Mouse (Mus musculus) gastrocnemius, postnatal 10 days (tissue): ENCODE data around the gene Tmtc1. TPM values are rescaled to one million over a fixed set of nuclear protein-coding genes. Genes with fewer than 3 reads are reported as not detected.
A peak's percentile ranks its signal among the peaks of the same experiment; 100 is the strongest.

Source experiments
- DNase-seq: peaks from one replicate; pipeline ENCODE4 v3.0.0; 2021; ENCODE audit warnings: mixed read lengths
- total RNA-seq, 2 experiments: library from RNA; stranded (reverse); gene quantifications; 2 replicates each; pipeline ENCODE4 v1.2.3; 2021

Tmtc1 gene
- total RNA-seq, 2 experiments from 2014 or later = 57.5 to 58.7 TPM

- DNase-seq = no peak
These were observed 204.9 kb downstream of the Tmtc1 start for GRCm38 (mm10) chr6:148239311-148239710.

GRCm38 (mm10) chr6:148237453-148237852 is 206.7 kb downstream of the Tmtc1 start:
- no peak for DNase-seq

- DNase-seq = no peak
These were observed 209.9 kb downstream of the Tmtc1 start for GRCm38 (mm10) chr6:148234105-148234828.

- no peak for DNase-seq
These were observed 216.6 kb downstream of the Tmtc1 start for GRCm38 (mm10) chr6:148227542-148227941.

- no peak for DNase-seq
These were observed 221.5 kb downstream of the Tmtc1 start for GRCm38 (mm10) chr6:148222686-148223085.

- no peak for DNase-seq
These were observed 225.7 kb downstream of the Tmtc1 start for GRCm38 (mm10) chr6:148218235-148219076.

GRCm38 (mm10) chr6:148216752-148217151 is 227.4 kb downstream of the Tmtc1 start:
- DNase-seq = no peak

GRCm38 (mm10) chr6:148214765-148215164 is 229.4 kb downstream of the Tmtc1 start:
- peak; percentile 31 for DNase-seq

GRCm38 (mm10) chr6:148211897-148212680 is 232.1 kb downstream of the Tmtc1 start, which contains the start of gene Ergic2:
TSS of gene Ergic2 (minus strand) at chr6:148212374.
- peak; percentile 90 for DNase-seq

- no peak for DNase-seq
These were observed 232.8 kb downstream of the Tmtc1 start for GRCm38 (mm10) chr6:148211391-148211876.

- no peak for DNase-seq
These were observed 236.7 kb downstream of the Tmtc1 start for GRCm38 (mm10) chr6:148207522-148207921.

GRCm38 (mm10) chr6:148205134-148205533 is 239.1 kb downstream of the Tmtc1 start:
- DNase-seq = no peak

- no peak for DNase-seq
These were observed 244.5 kb downstream of the Tmtc1 start for GRCm38 (mm10) chr6:148199729-148200128.

- DNase-seq = no peak
These were observed 245.0 kb downstream of the Tmtc1 start for GRCm38 (mm10) chr6:148199177-148199576.

- DNase-seq = no peak
These were observed 250.1 kb downstream of the Tmtc1 start for GRCm38 (mm10) chr6:148193972-148194701.

- no peak for DNase-seq
These were observed 258.5 kb downstream of the Tmtc1 start for GRCm38 (mm10) chr6:148185694-148186093.

Other genes with a start within 250 kb of the Tmtc1 start
- 10 to 100 TPM; 54.6 to 63.5 TPM for gene Ergic2, start 232.0 kb downstream of the Tmtc1 start, total RNA-seq